ENCODE assay signal across 8 mouse cellular contexts in the genomic region with DNA sequence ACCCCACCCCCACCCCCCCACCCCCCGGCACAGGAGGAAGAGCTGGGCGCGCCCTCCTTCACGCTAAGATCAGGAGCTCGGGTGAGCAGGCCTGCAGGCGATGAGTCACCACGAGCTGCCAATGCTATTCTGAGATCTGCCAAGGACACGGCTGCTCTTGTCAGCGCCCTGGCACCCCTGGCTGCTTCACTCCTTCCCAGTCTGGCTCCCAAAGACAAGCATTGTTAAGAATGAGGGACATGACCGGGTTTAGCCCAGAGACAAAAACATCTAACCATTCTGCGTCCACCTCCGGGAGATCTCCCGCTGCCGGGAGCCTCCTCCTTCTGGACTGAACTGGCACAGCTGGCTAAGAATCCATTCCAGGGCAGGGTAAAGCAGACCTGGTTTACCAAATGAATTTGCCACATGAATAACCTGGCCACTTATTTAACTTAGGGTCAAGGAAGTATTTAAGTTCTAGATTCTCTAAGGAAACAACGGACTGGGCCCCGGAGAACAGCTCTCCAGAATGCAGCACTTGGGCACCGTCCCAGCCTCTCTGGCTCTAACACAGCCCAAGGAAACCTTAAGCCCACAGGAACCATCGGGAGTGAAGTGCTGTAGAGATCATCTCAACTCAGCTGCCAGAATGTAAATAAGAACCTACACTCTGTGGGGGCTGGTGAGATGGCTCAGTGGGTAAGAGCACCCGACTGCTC. TPM values are rescaled to one million over a fixed set of nuclear protein-coding genes. Genes with fewer than 3 reads are reported as not detected.
DNase-seq lines count a peak whose midpoint lies in the region; ATAC-seq and TF ChIP-seq lines count a peak whose summit lies in the region.

No protein-coding gene starts in this region.

- H3K9me3 ChIP-seq in kidney, postnatal 0 days (replicated peaks; ENCODE audit: low read length) = no peaks in the 10 kb centered on the region
- H3K9me3 ChIP-seq in lung, embryonic 16.5 days (ENCODE audit: control insufficient read depth, low read length) = no peaks in the 10 kb centered on the region

- no peak overlapping the region for H3K4me2 ChIP-seq in kidney, postnatal 0 days (ENCODE audit: low read length)
- H3K4me2 ChIP-seq in lung, embryonic 16.5 days (ENCODE audit: low read depth, low read length) = no peak overlapping the region

- no peak for TF ChIP-seq POLR2A in spleen, adult 2 months (IDR thresholded peaks at IDR 0.05; ENCODE audit: low read depth, low read length)

- TF ChIP-seq CTCF in spleen, adult 2 months (IDR thresholded peaks at IDR 0.05; ENCODE audit: extremely low read depth, insufficient read depth, insufficient read length, insufficient replicate concordance) = no peak
- TF ChIP-seq CTCF in kidney, postnatal 0 days (IDR thresholded peaks at IDR 0.05; ENCODE audit: low read depth) = no peak

- no peak overlapping the region for H3K9ac ChIP-seq in kidney, postnatal 0 days (ENCODE audit: low read depth, low read length)
- no peak overlapping the region for H3K9ac ChIP-seq in lung, embryonic 16.5 days (ENCODE audit: low read length)

- no peaks in the 10 kb centered on the region for H3K36me3 ChIP-seq in spleen, adult 2 months (ENCODE audit: control insufficient read depth, insufficient read depth, low read length)
- no peaks in the 10 kb centered on the region for H3K36me3 ChIP-seq in kidney, postnatal 0 days (ENCODE audit: insufficient read depth, low read length)
- H3K36me3 ChIP-seq in lung, embryonic 16.5 days (ENCODE audit: control insufficient read depth, insufficient read depth, low read length) = no peaks in the 10 kb centered on the region
- H3K36me3 ChIP-seq in splenic B cell, adult 2 months (ENCODE audit: control insufficient read depth, insufficient read depth, low read length, poor library complexity, severe bottlenecking) = no peaks in the 10 kb centered on the region

- H3K27ac ChIP-seq in spleen, adult 2 months (ENCODE audit: insufficient read depth, low read length) = peak overlapping the region; percentile 51
- peak overlapping the region; percentile 27 for H3K27ac ChIP-seq in kidney, postnatal 0 days
- H3K27ac ChIP-seq in lung, embryonic 16.5 days (ENCODE audit: low read length) = peak overlapping the region; percentile 2; the same call in 1 of the 2 replicates

- peaks cover 24% of the 10 kb centered on the region; the same call in 1 of the 2 replicates for H3K4me1 ChIP-seq in spleen, adult 2 months (ENCODE audit: control insufficient read depth, insufficient read depth, insufficient read length)
- no peaks in the 10 kb centered on the region for H3K4me1 ChIP-seq in kidney, postnatal 0 days (replicated peaks; ENCODE audit: insufficient read depth, low read length)
- no peaks in the 10 kb centered on the region for H3K4me1 ChIP-seq in lung, embryonic 16.5 days (replicated peaks; ENCODE audit: control insufficient read depth, insufficient read depth, low read length)

- ATAC-seq in kidney, postnatal 0 days (replicated peaks; ENCODE audit: low FRiP score, low read depth) = peak; percentile 57; the same call in 1 of the 2 replicates
- ATAC-seq in lung, embryonic 16.5 days (ENCODE audit: low read depth) = peak; percentile 74
- ATAC-seq in erythroblast, adult 5-6 weeks (replicated peaks; ENCODE audit: low FRiP score, poor library complexity, severe bottlenecking) = no peak

- H3K27me3 ChIP-seq in spleen, adult 2 months (ENCODE audit: control insufficient read depth, insufficient read depth, low read length) = no peaks in the 10 kb centered on the region
- H3K27me3 ChIP-seq in kidney, postnatal 0 days (ENCODE audit: insufficient read depth, low read length) = no peaks in the 10 kb centered on the region
- no peaks in the 10 kb centered on the region for H3K27me3 ChIP-seq in lung, embryonic 16.5 days (ENCODE audit: control insufficient read depth, insufficient read depth, low read depth, low read length)
- H3K27me3 ChIP-seq in splenic B cell, adult 2 months (ENCODE audit: control insufficient read depth, insufficient read depth, low read length, poor library complexity, severe bottlenecking) = no peaks in the 10 kb centered on the region

- 54% methylated on average over 16 of the region's 19 CpGs for WGBS in spleen, adult 2 months
- WGBS in kidney, postnatal 0 days = 62% methylated on average over 14 of the region's 19 CpGs
- 57% methylated on average over 14 of the region's 19 CpGs for WGBS in lung, embryonic 16.5 days

- no peak overlapping the region for H3K4me3 ChIP-seq in spleen, adult 2 months (ENCODE audit: extremely low read depth, insufficient read depth, insufficient read length)
- no peak overlapping the region for H3K4me3 ChIP-seq in kidney, postnatal 0 days (replicated peaks; ENCODE audit: low read depth, low read length)
- no peak overlapping the region for H3K4me3 ChIP-seq in lung, embryonic 16.5 days (ENCODE audit: low read length)

- no peak for DNase-seq in spleen, adult 2 months (ENCODE audit: low read depth in 1 of 2, low spot score in 2 of 2)
- no peak for DNase-seq in spleen, postnatal 10 days (ENCODE audit: low spot score in 2 of 2)
- peak; percentile 78 to 84 for DNase-seq in cerebellum, postnatal 10 days
- peak; percentile 98 for DNase-seq in heart, adult 11 months
- no peak for DNase-seq in kidney, postnatal 0 days (ENCODE audit: low spot score)
- peak; percentile 46 for DNase-seq in splenic B cell, adult 2 months (ENCODE audit: low read depth, low spot score)

RNA-seq across cellular contexts. Expression of a gene that starts 58.3 kb away (rescaled TPM):
- 7.7 and 10.3 TPM in 2 replicates for polyA plus RNA-seq in spleen, adult 2 months (2012; rRNA removed)
- 46.8 and 57.3 TPM in 2 replicates for polyA plus RNA-seq in kidney, postnatal 0 days (2015; fragmentation: Nextera tagmentation; extraction: Ambion mirVana)
- polyA plus RNA-seq in lung, embryonic 16.5 days (2015; fragmentation: Nextera tagmentation; extraction: Ambion mirVana) = 37.6 and 40.4 TPM in 2 replicates
- 0.42 and 3.1 TPM in 2 replicates for total RNA-seq in erythroblast, adult 5-6 weeks (2015; ENCODE audit: low replicate concordance)
- total RNA-seq in erythroblast, adult 5-6 weeks (2017; ENCODE audit: low replicate concordance) = 1.7 and 9.2 TPM in 2 replicates

Comparison
In these comparisons a context has a peak if more than half of its experiments do, and no peak if none do; other contexts are left out.
1. DNase-seq: peak in cerebellum, postnatal 10 days (2 of 2), heart, adult 11 months (single experiment) and splenic B cell, adult 2 months (single experiment); none in spleen, adult 2 months (0 of 2), spleen, postnatal 10 days (0 of 2) and kidney, postnatal 0 days (single experiment).
2. Peak in every context shown above with its lines, with median percentiles within 50 percentile points of each other: H3K27ac ChIP-seq.